Mouse (Mus musculus) cerebellum, adult 11 months (tissue): Measurements from ENCODE around the gene Acvr1b.

Experiments
- DNase-seq: peaks from one replicate; pipeline ENCODE4 v3.0.0; 2022

The Acvr1b gene

GRCm38 (mm10) chr15:101233183-101233582 is 59.3 kb downstream of the Acvr1b start:
- DNase-seq: no peak

- no peak for DNase-seq
Measured at GRCm38 (mm10) chr15:101233641-101234275, 59.9 kb downstream of the Acvr1b start.

GRCm38 (mm10) chr15:101234611-101235341 is 60.9 kb downstream of the Acvr1b start:
- no peak for DNase-seq

- DNase-seq: no peak
Measured at GRCm38 (mm10) chr15:101235342-101235698, 61.5 kb downstream of the Acvr1b start.

- DNase-seq: no peak
Measured at GRCm38 (mm10) chr15:101235728-101236327, 62.0 kb downstream of the Acvr1b start.

GRCm38 (mm10) chr15:101236878-101237277 is 63.0 kb downstream of the Acvr1b start:
- peak; percentile 49 for DNase-seq

- peak; percentile 64 for DNase-seq
Measured at GRCm38 (mm10) chr15:101238885-101239511, 65.1 kb downstream of the Acvr1b start.

- no peak for DNase-seq
Measured at GRCm38 (mm10) chr15:101239821-101240220, 66.0 kb downstream of the Acvr1b start.

GRCm38 (mm10) chr15:101240799-101241204 is 66.9 kb downstream of the Acvr1b start:
- peak; percentile 84 for DNase-seq

- no peak for DNase-seq
Measured at GRCm38 (mm10) chr15:101241236-101241635, 67.4 kb downstream of the Acvr1b start.

- no peak for DNase-seq
Measured at GRCm38 (mm10) chr15:101241853-101242252, 68.0 kb downstream of the Acvr1b start.

- DNase-seq: peak; percentile 80
Measured at GRCm38 (mm10) chr15:101242645-101243044, 68.8 kb downstream of the Acvr1b start.

GRCm38 (mm10) chr15:101244012-101244411 is 70.1 kb downstream of the Acvr1b start:
- DNase-seq: no peak

- peak; percentile 91 for DNase-seq
Measured at GRCm38 (mm10) chr15:101246231-101247154, 72.6 kb downstream of the Acvr1b start.

- DNase-seq: no peak
Measured at GRCm38 (mm10) chr15:101247155-101247498, 73.3 kb downstream of the Acvr1b start.

- DNase-seq: no peak
Measured at GRCm38 (mm10) chr15:101248029-101248710, 74.3 kb downstream of the Acvr1b start.

- no peak for DNase-seq
Measured at GRCm38 (mm10) chr15:101250220-101250800, 76.4 kb downstream of the Acvr1b start.

GRCm38 (mm10) chr15:101251930-101252329 is 78.1 kb downstream of the Acvr1b start:
- DNase-seq: no peak

- DNase-seq: no peak
Measured at GRCm38 (mm10) chr15:101252614-101253013, 78.7 kb downstream of the Acvr1b start.

GRCm38 (mm10) chr15:101253563-101253885 is 79.7 kb downstream of the Acvr1b start:
- no peak for DNase-seq

GRCm38 (mm10) chr15:101253886-101254795 is 80.3 kb downstream of the Acvr1b start, which contains the start of gene Nr4a1:
Gene Nr4a1 (plus strand): TSS chr15:101254269.
- peak; percentile 84 for DNase-seq
